In the genomic region with DNA sequence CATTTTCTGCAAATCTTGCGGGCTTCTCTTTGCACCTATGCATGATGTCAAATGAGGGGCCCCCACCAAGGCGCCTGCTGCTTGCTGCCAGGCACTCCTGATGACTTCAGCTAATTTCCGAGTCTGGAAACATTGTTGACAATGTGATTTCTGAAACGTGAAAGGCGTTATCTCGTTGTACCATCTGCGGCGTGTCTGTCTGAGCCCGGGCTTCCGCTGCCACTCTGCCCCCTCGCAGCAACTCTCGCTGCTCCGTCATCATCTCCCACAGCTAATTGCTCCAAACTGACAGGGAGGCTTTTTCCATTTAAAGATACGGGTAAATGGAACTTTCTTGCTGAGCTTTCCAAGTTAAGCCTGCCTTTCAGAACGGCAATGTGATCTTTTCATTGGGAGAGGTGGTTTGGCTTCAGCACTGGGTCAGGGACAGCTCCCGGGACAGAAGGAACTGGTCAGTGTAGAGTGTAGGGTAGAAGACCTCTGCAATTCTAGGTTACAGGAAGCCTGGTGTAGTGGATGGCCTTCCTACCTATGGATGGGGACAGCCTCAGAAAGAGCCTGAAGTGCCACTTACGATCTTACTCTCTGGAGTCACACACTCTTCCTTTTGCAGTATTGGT, we compare ENCODE assay signal across 10 mouse cellular contexts.
A peak's percentile ranks its signal among the peaks of the same experiment; 100 is the strongest.
DNase-seq lines count a peak whose midpoint lies in the region; ATAC-seq and TF ChIP-seq lines count a peak whose summit lies in the region.
"Had no signal": no experiment of that assay in that cellular context is flagged by ENCODE, and none has a peak within 500 bp of the region (broad histone marks: within the 10 kb centered on the region; RNA-seq: fewer than 3 reads in every experiment).

No protein-coding gene starts in this region.

- no peaks in the 10 kb centered on the region for H3K4me1 ChIP-seq in heart, postnatal 0 days (ENCODE audit: control insufficient read depth, insufficient read depth)
- no peaks in the 10 kb centered on the region for H3K4me1 ChIP-seq in heart, embryonic 11.5 days (ENCODE audit: control insufficient read depth, insufficient read depth, low read length)
- no peaks in the 10 kb centered on the region for H3K4me1 ChIP-seq in midbrain, embryonic 11.5 days (ENCODE audit: control insufficient read depth, insufficient read depth, low read length)
- no peaks in the 10 kb centered on the region for H3K4me1 ChIP-seq in midbrain, embryonic 13.5 days (replicated peaks)

- no peaks in the 10 kb centered on the region for H3K9me3 ChIP-seq in heart, postnatal 0 days (replicated peaks; ENCODE audit: control insufficient read depth, low read length)
- H3K9me3 ChIP-seq in heart, embryonic 11.5 days (replicated peaks; ENCODE audit: control insufficient read depth, low read length), result no peaks in the 10 kb centered on the region
- no peaks in the 10 kb centered on the region for H3K9me3 ChIP-seq in midbrain, embryonic 11.5 days (ENCODE audit: control insufficient read depth, low read length)
- H3K9me3 ChIP-seq in midbrain, embryonic 13.5 days, result no peaks in the 10 kb centered on the region

- H3K4me2 ChIP-seq in heart, postnatal 0 days (ENCODE audit: low read depth, low read length), result no peak overlapping the region
- no peak overlapping the region for H3K4me2 ChIP-seq in heart, embryonic 11.5 days
- no peak overlapping the region for H3K4me2 ChIP-seq in midbrain, embryonic 11.5 days
- H3K4me2 ChIP-seq in midbrain, embryonic 13.5 days (replicated peaks), result no peak overlapping the region

- no peaks in the 10 kb centered on the region for H3K36me3 ChIP-seq in heart, postnatal 0 days (replicated peaks; ENCODE audit: control insufficient read depth, insufficient read depth, low read length)
- no peaks in the 10 kb centered on the region for H3K36me3 ChIP-seq in heart, embryonic 11.5 days (ENCODE audit: control insufficient read depth, insufficient read depth, low read length)
- H3K36me3 ChIP-seq in midbrain, embryonic 11.5 days (ENCODE audit: control insufficient read depth, insufficient read depth, low read length), result no peaks in the 10 kb centered on the region
- no peaks in the 10 kb centered on the region for H3K36me3 ChIP-seq in midbrain, embryonic 13.5 days

- no peak; the same call in 1 of the 2 replicates for ATAC-seq in heart, postnatal 0 days (ENCODE audit: insufficient read depth, low read depth)
- ATAC-seq in heart, embryonic 11.5 days (replicated peaks; ENCODE audit: insufficient number of reproducible peaks, low FRiP score, low TSS enrichment), result no peak
- no peak for ATAC-seq in midbrain, embryonic 11.5 days (ENCODE audit: low FRiP score)
- no peak for ATAC-seq in midbrain, embryonic 13.5 days

- 68% methylated on average over 17 of the region's 17 CpGs for WGBS in heart, postnatal 0 days
- WGBS in heart, embryonic 11.5 days (ENCODE audit: insufficient replicate concordance), result 63% methylated on average over 17 of the region's 17 CpGs
- WGBS in midbrain, embryonic 11.5 days, result 80% methylated on average over 17 of the region's 17 CpGs
- 76% methylated on average over 17 of the region's 17 CpGs for WGBS in midbrain, embryonic 13.5 days

- H3K4me3 ChIP-seq in heart, postnatal 0 days (ENCODE audit: low read depth, low read length), result no peak overlapping the region
- no peak overlapping the region for H3K4me3 ChIP-seq in heart, embryonic 11.5 days (ENCODE audit: low read depth, low read length)
- H3K4me3 ChIP-seq in midbrain, embryonic 11.5 days (ENCODE audit: low read depth, low read length), result no peak overlapping the region
- H3K4me3 ChIP-seq in midbrain, embryonic 13.5 days (replicated peaks), result no peak overlapping the region
- H3K4me3 ChIP-seq: erythroblast, embryonic 14.5 days had no signal

- no peak overlapping the region for H3K9ac ChIP-seq in heart, postnatal 0 days (replicated peaks; ENCODE audit: low read depth, low read length)
- H3K9ac ChIP-seq in heart, embryonic 11.5 days (ENCODE audit: low read depth, low read length), result no peak overlapping the region
- H3K9ac ChIP-seq in midbrain, embryonic 11.5 days (ENCODE audit: low read length), result no peak overlapping the region
- no peak overlapping the region for H3K9ac ChIP-seq in midbrain, embryonic 13.5 days (replicated peaks)
- H3K9ac ChIP-seq: liver, embryonic 14.5 days had no signal

- no peak overlapping the region for H3K27ac ChIP-seq in heart, postnatal 0 days (ENCODE audit: low read depth)
- H3K27ac ChIP-seq in heart, embryonic 11.5 days (ENCODE audit: low read depth, low read length), result no peak overlapping the region
- H3K27ac ChIP-seq in midbrain, embryonic 11.5 days (ENCODE audit: low read depth, low read length), result no peak overlapping the region
- H3K27ac ChIP-seq in midbrain, embryonic 13.5 days, result no peak overlapping the region
- H3K27ac ChIP-seq: liver, embryonic 14.5 days had no signal

- TF ChIP-seq CTCF in heart, postnatal 0 days (IDR thresholded peaks at IDR 0.05; ENCODE audit: low read depth), result no peak

- H3K27me3 ChIP-seq in heart, postnatal 0 days (ENCODE audit: control insufficient read depth, insufficient read depth, low read length), result no peaks in the 10 kb centered on the region
- H3K27me3 ChIP-seq in heart, embryonic 11.5 days (ENCODE audit: control insufficient read depth, insufficient read depth, low read length), result no peaks in the 10 kb centered on the region
- no peaks in the 10 kb centered on the region for H3K27me3 ChIP-seq in midbrain, embryonic 11.5 days (ENCODE audit: control insufficient read depth, insufficient read depth, low read length)
- no peaks in the 10 kb centered on the region for H3K27me3 ChIP-seq in midbrain, embryonic 13.5 days

- peak; percentile 22 for DNase-seq in heart, postnatal 0 days (ENCODE audit: low spot score)
- peak; percentile 92 for DNase-seq in midbrain, embryonic 11.5 days (ENCODE audit: low spot score, missing footprints)
- peak; percentile 28 for DNase-seq in hindlimb bud, embryonic 11.5 days (ENCODE audit: extremely low spot score, low read depth, low spot score)
- DNase-seq in right cerebral cortex, postnatal 4 days, result peak; percentile 29
- DNase-seq in cerebellum, postnatal 25 days, result no peak
- no peak for DNase-seq in gastrocnemius, postnatal 25 days

- TF ChIP-seq EP300 in heart, postnatal 0 days (IDR thresholded peaks at IDR 0.05; ENCODE audit: low read depth), result no peak

Comparison
In these comparisons a context has a peak if more than half of its experiments do, and no peak if none do; other contexts are left out.
1. DNase-seq: peak in heart, postnatal 0 days (single experiment), midbrain, embryonic 11.5 days (single experiment), hindlimb bud, embryonic 11.5 days (single experiment) and right cerebral cortex, postnatal 4 days (single experiment); none in cerebellum, postnatal 25 days (0 of 2) and gastrocnemius, postnatal 25 days (single experiment).